Mouse (Mus musculus) erythroblast, embryonic 14.5 days (primary cell): ENCODE measurements around the gene Ankrd39.

ENCODE experiments used
- GATA1 ChIP-seq: IDR thresholded peaks from 2 replicates; pipeline ENCODE4 v1.6.1; 2012; ENCODE audit warnings: low read length, inconsistent platforms, mixed read lengths
- TAL1 ChIP-seq: IDR thresholded peaks from 3 replicates; pipeline ENCODE4 v1.6.1; 2012; ENCODE audit warnings: low read length, inconsistent platforms, mixed read lengths

- TF ChIP-seq GATA1: no peak
- no peak for TF ChIP-seq TAL1
Observed at GRCm38 (mm10) chr1:36530962-36531361, 16.3 kb downstream of the Ankrd39 start.
